Mouse (Mus musculus): ENCODE results near the gene Hpca. TPM values are rescaled to one million over a fixed set of nuclear protein-coding genes. Genes with fewer than 3 reads are reported as not detected.
A peak's percentile ranks its signal among the peaks of the same experiment; 100 is the strongest.

The Hpca gene
- polyA plus RNA-seq, 1 experiment from 2014 or later: 16.8 TPM

GRCm38 (mm10) chr4:129145943-129146342, 24.1 kb upstream of the Hpca start:
- 87% methylated on average over 4 of the region's 4 CpGs for WGBS
- H3K4me1 ChIP-seq (ENCODE audit: control insufficient read depth, insufficient read depth, low read length): peaks cover 20% of the 10 kb centered on the region
- no peak overlapping the region for H3K27ac ChIP-seq (ENCODE audit: low read depth, low read length)
- H3K36me3 ChIP-seq (ENCODE audit: control insufficient read depth, insufficient read depth, low read length): peaks cover 19% of the 10 kb centered on the region
- H3K27me3 ChIP-seq (replicated peaks; ENCODE audit: control insufficient read depth, insufficient read depth, low read length): no peaks in the 10 kb centered on the region
- H3K9me3 ChIP-seq (replicated peaks; ENCODE audit: control insufficient read depth, low read length): no peaks in the 10 kb centered on the region
- H3K9ac ChIP-seq (ENCODE audit: low read length): no peak overlapping the region
- H3K4me3 ChIP-seq (ENCODE audit: low read depth, low read length): no peak overlapping the region
- DNase-seq (ENCODE audit: low spot score) (no peak), ATAC-seq (no peak)
- H3K4me2 ChIP-seq (ENCODE audit: low read length): no peak overlapping the region

- Histone ChIP-seq H3K36me3 (ENCODE audit: control insufficient read depth, insufficient read depth, low read length) (peaks cover 14% of the 10 kb centered on the region), H3K27ac (ENCODE audit: low read depth, low read length) (peak overlapping the region; percentile 79), H3K9me3 (replicated peaks; ENCODE audit: control insufficient read depth, low read length) (no peaks in the 10 kb centered on the region), H3K4me3 (ENCODE audit: low read depth, low read length) (no peak overlapping the region), H3K27me3 (replicated peaks; ENCODE audit: control insufficient read depth, insufficient read depth, low read length) (no peaks in the 10 kb centered on the region), H3K4me2 (ENCODE audit: low read length) (no peak overlapping the region), H3K9ac (ENCODE audit: low read length) (no peak overlapping the region), H3K4me1 (ENCODE audit: control insufficient read depth, insufficient read depth, low read length) (peaks cover 20% of the 10 kb centered on the region)
- DNase-seq (ENCODE audit: low spot score) (no peak), ATAC-seq (no peak)
- 69% methylated on average over 4 of the region's 4 CpGs for whole genome bisulfite sequencing
These were observed 23.6 kb upstream of the Hpca start for GRCm38 (mm10) chr4:129145411-129145810.

DNA sequence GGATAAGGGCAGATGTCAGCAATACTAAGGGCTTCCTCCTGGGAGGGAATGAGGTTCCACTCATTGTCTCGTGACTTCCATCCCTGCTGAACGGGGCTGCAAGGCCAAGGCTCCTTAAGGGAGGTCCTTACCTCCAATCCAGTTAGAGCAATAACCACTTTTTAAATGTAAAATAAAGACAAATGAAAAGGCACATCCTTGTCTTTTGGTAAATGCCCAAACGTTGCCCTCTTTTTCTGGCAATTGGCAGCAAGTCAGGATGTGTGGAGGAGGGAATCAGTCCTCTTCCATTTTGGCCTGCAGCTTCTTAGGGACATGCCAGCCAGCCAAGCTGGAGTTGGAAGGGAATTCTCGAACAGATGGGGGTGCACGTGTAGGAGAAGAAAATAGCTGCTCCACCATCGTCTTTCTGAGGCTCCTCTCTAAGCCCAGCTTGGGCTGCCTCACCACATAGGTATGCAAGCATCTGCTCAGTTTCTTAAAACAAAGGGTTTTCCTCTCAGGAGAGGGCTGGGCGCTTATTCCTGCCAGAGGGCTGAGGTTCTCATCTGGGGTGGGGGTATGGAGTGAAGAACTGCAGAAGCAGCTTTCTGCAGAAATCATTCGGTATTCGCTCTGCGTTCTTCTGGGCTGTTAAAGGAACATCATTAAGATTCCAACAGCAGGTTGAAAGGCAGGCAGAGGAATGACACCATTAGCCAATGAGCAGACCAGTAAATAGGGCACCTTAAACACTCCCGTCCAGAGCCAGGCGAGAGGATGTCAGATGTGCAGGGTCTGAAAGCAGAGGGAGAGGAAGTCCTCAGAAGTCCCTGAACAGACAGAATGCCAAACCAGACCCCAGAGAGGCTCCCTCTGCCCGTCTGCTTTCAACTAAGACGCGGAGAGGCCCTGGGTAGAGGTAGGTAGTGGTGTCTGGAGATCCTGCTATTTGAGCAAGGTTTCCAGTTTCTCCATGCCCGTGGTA, 22.8 kb upstream of the Hpca start:
- H3K4me3 ChIP-seq (ENCODE audit: low read depth, low read length): no peak overlapping the region
- H3K27me3 ChIP-seq (replicated peaks; ENCODE audit: control insufficient read depth, insufficient read depth, low read length): no peaks in the 10 kb centered on the region
- H3K9ac ChIP-seq (ENCODE audit: low read length): no peak overlapping the region; the same call in 1 of the 2 replicates
- 36% methylated on average over 16 of the region's 16 CpGs for WGBS
- H3K9me3 ChIP-seq (replicated peaks; ENCODE audit: control insufficient read depth, low read length): no peaks in the 10 kb centered on the region
- peaks cover 9% of the 10 kb centered on the region for H3K36me3 ChIP-seq (ENCODE audit: control insufficient read depth, insufficient read depth, low read length)
- DNase-seq (ENCODE audit: low spot score) (peak; percentile 81), ATAC-seq (peak; percentile 88)
- peaks cover 20% of the 10 kb centered on the region for H3K4me1 ChIP-seq (ENCODE audit: control insufficient read depth, insufficient read depth, low read length)
- no peak overlapping the region for H3K4me2 ChIP-seq (ENCODE audit: low read length)
- H3K27ac ChIP-seq (ENCODE audit: low read depth, low read length): peak overlapping the region; percentile 79

DNA sequence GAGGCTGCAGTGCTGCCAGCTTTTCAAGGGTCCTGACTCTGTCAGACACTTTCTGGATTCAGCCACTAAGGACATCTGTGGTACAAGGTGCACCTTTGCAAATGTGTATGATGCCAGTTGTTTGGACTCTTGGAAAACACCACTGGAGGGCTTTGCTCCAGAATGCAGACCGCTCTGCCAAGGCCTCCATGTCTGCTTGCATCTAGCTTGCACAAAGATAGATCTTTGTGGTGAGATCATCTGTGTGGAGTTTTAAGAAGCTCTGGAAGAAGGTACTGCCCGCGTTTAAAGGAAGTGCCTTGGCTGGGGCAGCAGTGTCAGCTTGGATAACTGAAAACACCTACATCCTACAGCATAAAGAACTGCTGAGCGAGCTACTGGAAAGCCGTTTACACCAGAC, 21.7 kb upstream of the Hpca start:
- no peak overlapping the region for H3K27ac ChIP-seq (ENCODE audit: low read depth, low read length)

GRCm38 (mm10) chr4:129142439-129143045, 20.7 kb upstream of the Hpca start:
- Histone ChIP-seq H3K27me3 (replicated peaks; ENCODE audit: control insufficient read depth, insufficient read depth, low read length) (peaks cover 11% of the 10 kb centered on the region; the same call in 1 of the 2 replicates), H3K9ac (ENCODE audit: low read length) (no peak overlapping the region), H3K9me3 (replicated peaks; ENCODE audit: control insufficient read depth, low read length) (no peaks in the 10 kb centered on the region), H3K27ac (ENCODE audit: low read depth, low read length) (no peak overlapping the region), H3K4me2 (ENCODE audit: low read length) (no peak overlapping the region), H3K4me3 (ENCODE audit: low read depth, low read length) (no peak overlapping the region), H3K4me1 (ENCODE audit: control insufficient read depth, insufficient read depth, low read length) (peaks cover 16% of the 10 kb centered on the region), H3K36me3 (ENCODE audit: control insufficient read depth, insufficient read depth, low read length) (no peaks in the 10 kb centered on the region)
- 88% methylated on average over 11 of the region's 11 CpGs for WGBS
- DNase-seq (ENCODE audit: low spot score): no peak
- ATAC-seq: no peak

More for the DNA sequence above, 21.7 kb upstream of the Hpca start:
- Histone ChIP-seq H3K4me1 (ENCODE audit: control insufficient read depth, insufficient read depth, low read length) (peaks cover 19% of the 10 kb centered on the region), H3K4me2 (ENCODE audit: low read length) (no peak overlapping the region), H3K27me3 (replicated peaks; ENCODE audit: control insufficient read depth, insufficient read depth, low read length) (peaks cover 4% of the 10 kb centered on the region; the same call in 1 of the 2 replicates), H3K36me3 (ENCODE audit: control insufficient read depth, insufficient read depth, low read length) (peaks cover 3% of the 10 kb centered on the region), H3K9me3 (replicated peaks; ENCODE audit: control insufficient read depth, low read length) (no peaks in the 10 kb centered on the region), H3K4me3 (ENCODE audit: low read depth, low read length) (no peak overlapping the region), H3K9ac (ENCODE audit: low read length) (no peak overlapping the region)
- WGBS: 89% methylated on average over 5 of the region's 5 CpGs
- DNase-seq (ENCODE audit: low spot score): no peak
- ATAC-seq: no peak

DNA sequence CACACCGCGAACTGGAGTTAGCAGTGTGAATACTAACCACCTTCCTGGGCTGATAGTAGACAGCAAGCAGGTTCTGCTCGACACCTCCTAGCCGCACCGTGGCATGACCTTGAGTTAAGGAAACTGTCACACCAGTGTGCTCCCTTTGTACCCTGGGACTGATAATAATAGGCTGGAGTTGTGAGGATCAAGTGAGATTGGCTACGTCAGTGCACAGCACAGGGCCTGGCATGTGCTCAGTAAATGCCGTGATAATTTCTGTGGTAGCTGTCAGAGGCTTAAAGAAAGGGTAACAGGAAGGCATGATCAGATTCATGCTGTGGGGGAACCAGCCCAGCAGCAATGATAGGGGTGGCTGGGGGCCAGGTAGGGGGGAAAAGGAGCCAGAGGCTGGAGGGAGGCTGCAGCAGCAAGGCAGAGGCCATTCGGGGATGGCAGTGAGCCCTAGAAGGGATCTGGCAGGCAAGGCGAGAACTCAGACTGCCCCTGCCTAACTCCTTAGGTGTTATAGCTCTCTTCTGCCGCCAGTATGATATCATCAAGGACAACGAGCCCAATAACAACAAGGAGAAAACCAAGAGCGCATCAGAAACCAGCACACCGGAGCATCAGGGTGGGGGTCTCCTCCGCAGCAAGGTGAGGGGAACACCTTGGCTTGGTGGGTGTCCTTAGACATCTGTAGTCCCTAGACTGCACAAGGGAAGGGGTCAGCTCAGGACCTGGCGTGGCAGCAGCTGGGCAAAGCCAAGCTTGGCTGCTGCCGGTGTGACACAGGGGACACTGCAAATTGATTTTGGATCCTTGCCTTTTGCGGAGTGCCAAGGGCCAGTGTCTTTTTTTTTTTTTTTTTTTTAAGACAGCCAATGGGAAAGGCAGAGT, 20.0 kb upstream of the Hpca start:
- H3K27ac ChIP-seq (ENCODE audit: low read depth, low read length): no peak overlapping the region
- H3K9me3 ChIP-seq (replicated peaks; ENCODE audit: control insufficient read depth, low read length): no peaks in the 10 kb centered on the region
- H3K4me3 ChIP-seq (ENCODE audit: low read depth, low read length): no peak overlapping the region
- 74% methylated on average over 17 of the region's 17 CpGs for WGBS
- DNase-seq (ENCODE audit: low spot score) (no peak), ATAC-seq (no peak)
- H3K36me3 ChIP-seq (ENCODE audit: control insufficient read depth, insufficient read depth, low read length): no peaks in the 10 kb centered on the region
- no peak overlapping the region for H3K4me2 ChIP-seq (ENCODE audit: low read length)
- H3K9ac ChIP-seq (ENCODE audit: low read length): no peak overlapping the region
- H3K27me3 ChIP-seq (replicated peaks; ENCODE audit: control insufficient read depth, insufficient read depth, low read length): peaks cover 17% of the 10 kb centered on the region; the same call in 1 of the 2 replicates
- peaks cover 16% of the 10 kb centered on the region for H3K4me1 ChIP-seq (ENCODE audit: control insufficient read depth, insufficient read depth, low read length)

GRCm38 (mm10) chr4:129140808-129141207, 19.0 kb upstream of the Hpca start:
- H3K27ac ChIP-seq (ENCODE audit: low read depth, low read length): no peak overlapping the region
- DNase-seq (ENCODE audit: low spot score): no peak
- no peak for ATAC-seq
- no peaks in the 10 kb centered on the region for H3K36me3 ChIP-seq (ENCODE audit: control insufficient read depth, insufficient read depth, low read length)
- H3K9me3 ChIP-seq (replicated peaks; ENCODE audit: control insufficient read depth, low read length): no peaks in the 10 kb centered on the region
- no peak overlapping the region for H3K4me3 ChIP-seq (ENCODE audit: low read depth, low read length)
- no peak overlapping the region for H3K9ac ChIP-seq (ENCODE audit: low read length)
- peaks cover 22% of the 10 kb centered on the region for H3K27me3 ChIP-seq (replicated peaks; ENCODE audit: control insufficient read depth, insufficient read depth, low read length)
- peaks cover 16% of the 10 kb centered on the region for H3K4me1 ChIP-seq (ENCODE audit: control insufficient read depth, insufficient read depth, low read length)
- H3K4me2 ChIP-seq (ENCODE audit: low read length): no peak overlapping the region
- 86% methylated on average over 4 of the region's 4 CpGs for WGBS

GRCm38 (mm10) chr4:129139642-129140041, 17.8 kb upstream of the Hpca start:
- Histone ChIP-seq H3K27me3 (replicated peaks; ENCODE audit: control insufficient read depth, insufficient read depth, low read length) (peaks cover 28% of the 10 kb centered on the region), H3K9ac (ENCODE audit: low read length) (no peak overlapping the region), H3K36me3 (ENCODE audit: control insufficient read depth, insufficient read depth, low read length) (no peaks in the 10 kb centered on the region), H3K4me1 (ENCODE audit: control insufficient read depth, insufficient read depth, low read length) (peaks cover 9% of the 10 kb centered on the region), H3K27ac (ENCODE audit: low read depth, low read length) (no peak overlapping the region), H3K4me2 (ENCODE audit: low read length) (no peak overlapping the region), H3K9me3 (replicated peaks; ENCODE audit: control insufficient read depth, low read length) (no peaks in the 10 kb centered on the region), H3K4me3 (ENCODE audit: low read depth, low read length) (no peak overlapping the region)
- DNase-seq (ENCODE audit: low spot score) (no peak), ATAC-seq (no peak)
- 91% methylated on average over 5 of the region's 5 CpGs for WGBS
